38 mouse cellular contexts compared by ENCODE assay signal in genomic region chr16:36094079-36094478, GRCm38 (mm10). TPM values are rescaled to one million over a fixed set of nuclear protein-coding genes. Genes with fewer than 3 reads are reported as not detected.
"Had no signal": no experiment of that assay in that cellular context is flagged by ENCODE, and none has a peak within 500 bp of the region (broad histone marks: within the 10 kb centered on the region; RNA-seq: fewer than 3 reads in every experiment).

No protein-coding gene starts in this region.

- H3K4me1 ChIP-seq: heart, embryonic 10.5 days; heart, embryonic 12.5 days; hindbrain, embryonic 10.5 days; hindbrain, embryonic 12.5 days; intestine, embryonic 15.5 days; limb, embryonic 10.5 days; limb, embryonic 12.5 days; liver, embryonic 13.5 days had no signal

- H3K4me2 ChIP-seq: heart, embryonic 12.5 days; hindbrain, embryonic 12.5 days; hindbrain, embryonic 14.5 days; intestine, embryonic 15.5 days; limb, embryonic 12.5 days; liver, embryonic 11.5 days; liver, embryonic 13.5 days had no signal

- ATAC-seq: hindbrain, embryonic 16.5 days; inflammation-experienced regulatory T-cells, adult 6 months; intestine, embryonic 15.5 days; intestine, postnatal 0 days had no signal

- H3K9ac ChIP-seq: heart, embryonic 12.5 days; hindbrain, embryonic 12.5 days; hindbrain, embryonic 14.5 days; intestine, embryonic 15.5 days; limb, embryonic 12.5 days; liver, embryonic 13.5 days had no signal

- H3K4me3 ChIP-seq: heart, embryonic 10.5 days; heart, embryonic 12.5 days; hindbrain, embryonic 10.5 days; hindbrain, embryonic 12.5 days; intestine, embryonic 15.5 days; layer of hippocampus, adult 2 months; left cerebral cortex, adult 2 months; limb, embryonic 10.5 days; limb, embryonic 12.5 days; liver, embryonic 13.5 days had no signal

- H3K9me3 ChIP-seq: heart, embryonic 10.5 days; heart, embryonic 12.5 days; hindbrain, embryonic 10.5 days; hindbrain, embryonic 12.5 days; intestine, embryonic 15.5 days; limb, embryonic 10.5 days; limb, embryonic 12.5 days; liver, embryonic 13.5 days had no signal

- H3K27ac ChIP-seq: heart, embryonic 10.5 days; hindbrain, embryonic 10.5 days; hindbrain, embryonic 12.5 days; hindbrain, embryonic 14.5 days; intestine, embryonic 15.5 days; layer of hippocampus, adult 2 months; left cerebral cortex, adult 2 months; limb, embryonic 10.5 days; limb, embryonic 12.5 days; liver, embryonic 13.5 days had no signal

- H3K36me3 ChIP-seq: hindbrain, embryonic 12.5 days had no signal

- H3K27me3 ChIP-seq: heart, embryonic 12.5 days; hindbrain, embryonic 12.5 days; intestine, embryonic 15.5 days; limb, embryonic 12.5 days; liver, embryonic 13.5 days had no signal

- DNase-seq: gastrocnemius, postnatal 14 days; gastrocnemius, postnatal 36 days; heart, adult 18-20 months; heart, postnatal 10 days; heart, postnatal 4 days; kidney, adult 18-20 months; kidney, adult 8-10 months; kidney, postnatal 10 days; kidney, postnatal 25 days; kidney, postnatal 4 days; liver; liver, embryonic 13.5 days had no signal

RNA-seq across cellular contexts. Expression of gene Csta1, which starts 37.0 kb away (rescaled TPM):
- total RNA-seq: gastrocnemius, adult 18-20 months; gastrocnemius, adult 8-10 months; gastrocnemius, postnatal 14 days; gastrocnemius, postnatal 36 days; granulocyte monocyte progenitor cell, adult 5-6 weeks; heart, adult 18-20 months; heart, adult 8-10 months; heart, postnatal 10 days; heart, postnatal 25 days; heart, postnatal 4 days; layer of hippocampus, adult 2 months; layer of hippocampus, postnatal 10 days; layer of hippocampus, postnatal 25 days; left cerebral cortex, adult 2 months; left cerebral cortex, postnatal 14 days; left cerebral cortex, postnatal 36 days had no signal
- polyA plus RNA-seq: heart, embryonic 10.5 days; heart, embryonic 12.5 days; heart, embryonic 14.5 days; heart, embryonic 16.5 days; hindbrain, embryonic 10.5 days; hindbrain, embryonic 12.5 days; hindbrain, embryonic 14.5 days; hindbrain, embryonic 16.5 days; kidney, embryonic 14.5 days; liver, embryonic 11.5 days; liver, embryonic 13.5 days had no signal
